ENCODE assay signal across 8 mouse cellular contexts in the genomic region with DNA sequence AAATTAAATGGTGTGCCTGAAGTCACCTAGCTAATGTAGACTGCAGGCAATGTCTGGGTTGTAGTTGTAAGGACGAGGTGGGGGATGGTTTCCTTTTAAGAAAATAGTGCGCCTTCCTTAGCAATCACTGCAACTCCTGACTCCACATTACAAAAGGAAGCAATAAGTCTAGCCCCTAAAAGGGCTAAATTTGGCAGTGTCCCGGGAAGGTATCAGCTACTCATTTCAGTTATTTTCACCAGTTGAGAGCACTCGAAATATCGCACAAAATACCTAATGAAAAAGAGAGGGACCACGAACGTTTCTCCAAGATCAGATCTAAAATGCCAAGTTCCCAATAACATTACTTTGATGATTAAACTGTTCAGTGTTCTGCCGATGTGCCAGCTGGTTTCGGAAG. TPM values are rescaled to one million over a fixed set of nuclear protein-coding genes. Genes with fewer than 3 reads are reported as not detected.
DNase-seq lines count a peak whose midpoint lies in the region; ATAC-seq lines count a peak whose summit lies in the region.

No protein-coding gene starts in this region.

- no peak for DNase-seq in heart, adult 18-20 months
- DNase-seq in neural tube, embryonic 11.5 days (ENCODE audit: low spot score) = no peak
- DNase-seq in neural tube, embryonic 10.5 days (ENCODE audit: extremely low spot score, low spot score) = no peak
- no peak for DNase-seq in limb, embryonic 11.5 days (ENCODE audit: low spot score)
- no peak for DNase-seq in adrenal gland, postnatal 4 days (ENCODE audit: low spot score in 2 of 2)
- no peak for DNase-seq in left cerebral cortex, postnatal 14 days (ENCODE audit: low spot score in 2 of 2)

- 52% methylated on average over 9 of the region's 9 CpGs for WGBS in heart, embryonic 14.5 days
- 41% methylated on average over 9 of the region's 9 CpGs for WGBS in neural tube, embryonic 11.5 days
- 39% methylated on average over 9 of the region's 9 CpGs for WGBS in limb, embryonic 11.5 days
- WGBS in stomach, embryonic 15.5 days = 59% methylated on average over 9 of the region's 9 CpGs

- no peaks in the 10 kb centered on the region for H3K9me3 ChIP-seq in heart, embryonic 14.5 days (ENCODE audit: control insufficient read depth, low read length)
- no peaks in the 10 kb centered on the region for H3K9me3 ChIP-seq in neural tube, embryonic 11.5 days (ENCODE audit: control insufficient read depth, low read length)
- no peaks in the 10 kb centered on the region for H3K9me3 ChIP-seq in limb, embryonic 11.5 days (ENCODE audit: control insufficient read depth, low read length)
- no peaks in the 10 kb centered on the region for H3K9me3 ChIP-seq in stomach, embryonic 15.5 days

- no peak overlapping the region; a peak in 1 of 4 replicates for H3K27ac ChIP-seq in heart, embryonic 14.5 days (replicated peaks in 1 of 2; ENCODE audit: control insufficient read depth in 1 of 2, insufficient read depth in 1 of 2, low read depth in 2 of 2, low read length in 2 of 2)
- H3K27ac ChIP-seq in neural tube, embryonic 11.5 days (ENCODE audit: low read depth, low read length) = no peak overlapping the region
- no peak overlapping the region for H3K27ac ChIP-seq in limb, embryonic 11.5 days (replicated peaks; ENCODE audit: low read depth, low read length)
- H3K27ac ChIP-seq in stomach, embryonic 15.5 days = peak overlapping the region; percentile 92; the same call in 1 of the 2 replicates

- H3K9ac ChIP-seq in heart, embryonic 14.5 days (ENCODE audit: low read length) = no peak overlapping the region
- H3K9ac ChIP-seq in neural tube, embryonic 11.5 days (ENCODE audit: low read length) = no peak overlapping the region
- H3K9ac ChIP-seq in limb, embryonic 11.5 days (ENCODE audit: low read length) = no peak overlapping the region
- no peak overlapping the region for H3K9ac ChIP-seq in stomach, embryonic 15.5 days

- H3K27me3 ChIP-seq in heart, embryonic 14.5 days (ENCODE audit: control insufficient read depth, insufficient read depth, low read length) = no peaks in the 10 kb centered on the region
- H3K27me3 ChIP-seq in neural tube, embryonic 11.5 days (ENCODE audit: control insufficient read depth, insufficient read depth, low read length) = peaks cover 27% of the 10 kb centered on the region
- peaks cover 9% of the 10 kb centered on the region for H3K27me3 ChIP-seq in limb, embryonic 11.5 days (ENCODE audit: control insufficient read depth, insufficient read depth, low read length)
- H3K27me3 ChIP-seq in stomach, embryonic 15.5 days (replicated peaks) = no peaks in the 10 kb centered on the region

- H3K36me3 ChIP-seq in heart, embryonic 14.5 days (ENCODE audit: control insufficient read depth, insufficient read depth, low read length) = no peaks in the 10 kb centered on the region
- no peaks in the 10 kb centered on the region for H3K36me3 ChIP-seq in neural tube, embryonic 11.5 days (ENCODE audit: control insufficient read depth, insufficient read depth, low read length)
- no peaks in the 10 kb centered on the region for H3K36me3 ChIP-seq in limb, embryonic 11.5 days (ENCODE audit: control insufficient read depth, insufficient read depth, low read length)
- H3K36me3 ChIP-seq in stomach, embryonic 15.5 days = no peaks in the 10 kb centered on the region

- H3K4me2 ChIP-seq in heart, embryonic 14.5 days (ENCODE audit: low read length) = peak overlapping the region; percentile 97
- peak overlapping the region; percentile 88; the same call in 1 of the 2 replicates for H3K4me2 ChIP-seq in neural tube, embryonic 11.5 days (ENCODE audit: low read depth)
- peak overlapping the region; percentile 91; the same call in 1 of the 2 replicates for H3K4me2 ChIP-seq in limb, embryonic 11.5 days (ENCODE audit: low read depth, severe bottlenecking)
- H3K4me2 ChIP-seq in stomach, embryonic 15.5 days = peak overlapping the region; percentile 95

- intact Hi-C loops in left cerebral cortex, postnatal 14 days (cut with DNase I) = no loop called here

- ATAC-seq in heart, embryonic 14.5 days (ENCODE audit: insufficient number of reproducible peaks, insufficient read depth, low FRiP score, low read depth) = no peak
- ATAC-seq in neural tube, embryonic 11.5 days (ENCODE audit: insufficient read depth, low FRiP score, low TSS enrichment) = no peak
- ATAC-seq in limb, embryonic 11.5 days (ENCODE audit: insufficient number of reproducible peaks, low FRiP score, low TSS enrichment, low read depth) = no peak
- ATAC-seq in stomach, embryonic 15.5 days (ENCODE audit: insufficient read depth, low FRiP score, low read depth) = no peak

- peak overlapping the region in 1 of 2 experiments; percentile 43; a peak in 2 of 4 replicates for H3K4me3 ChIP-seq in heart, embryonic 14.5 days (ENCODE audit: control insufficient read depth in 1 of 2, insufficient read depth in 1 of 2, low read depth in 1 of 2, low read length in 2 of 2)
- no peak overlapping the region for H3K4me3 ChIP-seq in neural tube, embryonic 11.5 days (ENCODE audit: low read depth, low read length)
- no peak overlapping the region; the same call in 1 of the 2 replicates for H3K4me3 ChIP-seq in limb, embryonic 11.5 days (ENCODE audit: low read depth, low read length)
- H3K4me3 ChIP-seq in stomach, embryonic 15.5 days (replicated peaks) = peak overlapping the region; percentile 50; the same call in 1 of the 2 replicates

- H3K4me1 ChIP-seq in heart, embryonic 14.5 days (ENCODE audit: control insufficient read depth in 2 of 2, insufficient read depth in 2 of 2, low read length in 2 of 2) = peaks cover 8 to 11% of the 10 kb centered on the region in 2 experiments; a peak in 2 of 4 replicates
- H3K4me1 ChIP-seq in neural tube, embryonic 11.5 days (ENCODE audit: control insufficient read depth, insufficient read depth, low read length) = peaks cover 5% of the 10 kb centered on the region
- H3K4me1 ChIP-seq in limb, embryonic 11.5 days (ENCODE audit: control insufficient read depth, insufficient read depth, low read length) = 0 out of 2 replicates have a peak, but pooled peaks cover 5% of the 10 kb centered on the region
- H3K4me1 ChIP-seq in stomach, embryonic 15.5 days = peaks cover 15% of the 10 kb centered on the region; the same call in 1 of the 2 replicates

RNA-seq across cellular contexts. Expression of gene Jak1, which starts 28.6 kb away (rescaled TPM):
- 67.1 and 69.7 TPM in 2 replicates for polyA plus RNA-seq in heart, embryonic 14.5 days (2014; fragmentation: Nextera tagmentation; extraction: Ambion mirVana)
- total RNA-seq in heart, adult 18-20 months (2021) = 100 to 1,000 TPM in 1 of 2 experiments, 10 to 100 TPM in 1; 91.2 to 102 TPM
- 61.3 and 63.4 TPM in 2 replicates for polyA plus RNA-seq in neural tube, embryonic 11.5 days (2014; fragmentation: Nextera tagmentation; extraction: Ambion mirVana)
- polyA plus RNA-seq in limb, embryonic 11.5 days (2014; fragmentation: Nextera tagmentation; extraction: Ambion mirVana) = 61.3 and 61.5 TPM in 2 replicates
- 84.5 and 91.5 TPM in 2 replicates for polyA plus RNA-seq in stomach, embryonic 15.5 days (2015; fragmentation: Nextera tagmentation; extraction: Ambion mirVana)
- total RNA-seq in adrenal gland, postnatal 4 days (2021) = 100 to 1,000 TPM; 120 to 122 TPM
- total RNA-seq in left cerebral cortex, postnatal 14 days (2021) = 100 to 1,000 TPM; 117 to 120 TPM
